Mouse (Mus musculus): ENCODE measurements around the gene Gnas. TPM values are rescaled to one million over a fixed set of nuclear protein-coding genes. Genes with fewer than 3 reads are reported as not detected.
A peak's percentile ranks its signal among the peaks of the same experiment; 100 is the strongest.
"Not testable (repeated sequence)": the region's sequence is repeated elsewhere in the genome, so short reads cannot be mapped to it uniquely, and the experiment has no call there.

Gnas gene
- polyA plus RNA-seq, 1 experiment from 2014 or later, result 2,042 TPM

- H3K4me1 ChIP-seq, result peaks cover 9% of the 10 kb centered on the region
- H3K4me2 ChIP-seq (replicated peaks), result no peak overlapping the region
- H3K9ac ChIP-seq, result no peak overlapping the region
- H3K9me3 ChIP-seq, result no peaks in the 10 kb centered on the region
- no peaks in the 10 kb centered on the region for H3K36me3 ChIP-seq
- 13% methylated on average over 7 of the region's 7 CpGs for WGBS
- H3K27ac ChIP-seq, result peak overlapping the region; percentile 12; the same call in 1 of the 2 replicates
- peak; percentile 48; the same call in 1 of the 2 replicates for ATAC-seq (ENCODE audit: insufficient number of reproducible peaks, insufficient read depth, low FRiP score, low TSS enrichment)
- no peaks in the 10 kb centered on the region for H3K27me3 ChIP-seq
- no peak overlapping the region for H3K4me3 ChIP-seq
These were observed 26.9 kb downstream of the Gnas start for GRCm38 (mm10) chr2:174310913-174311514.

DNA sequence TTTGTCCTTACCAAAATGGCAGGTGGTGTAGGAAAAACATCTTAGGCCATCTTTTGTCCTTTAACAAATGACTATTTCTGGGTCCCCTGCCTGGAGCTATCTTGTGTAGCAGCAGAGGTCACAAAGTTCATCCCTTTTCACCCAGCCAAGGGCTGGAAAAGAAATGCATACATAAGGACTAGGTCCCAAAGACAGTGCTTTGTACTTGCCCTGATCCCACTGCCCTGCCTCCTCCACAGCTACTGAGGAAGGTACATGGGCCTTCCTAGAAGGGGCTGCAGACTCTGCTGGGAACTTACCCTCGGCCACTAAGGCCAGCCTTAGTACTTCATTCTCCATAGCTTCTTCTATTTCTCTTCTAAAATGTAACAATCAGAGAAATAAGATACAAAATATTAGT is 27.5 kb downstream of the Gnas start:
- WGBS, result 53% methylated on average over 1 of the region's 1 CpGs
- H3K9ac ChIP-seq, result no peak overlapping the region
- H3K4me2 ChIP-seq (replicated peaks), result no peak overlapping the region

DNA sequence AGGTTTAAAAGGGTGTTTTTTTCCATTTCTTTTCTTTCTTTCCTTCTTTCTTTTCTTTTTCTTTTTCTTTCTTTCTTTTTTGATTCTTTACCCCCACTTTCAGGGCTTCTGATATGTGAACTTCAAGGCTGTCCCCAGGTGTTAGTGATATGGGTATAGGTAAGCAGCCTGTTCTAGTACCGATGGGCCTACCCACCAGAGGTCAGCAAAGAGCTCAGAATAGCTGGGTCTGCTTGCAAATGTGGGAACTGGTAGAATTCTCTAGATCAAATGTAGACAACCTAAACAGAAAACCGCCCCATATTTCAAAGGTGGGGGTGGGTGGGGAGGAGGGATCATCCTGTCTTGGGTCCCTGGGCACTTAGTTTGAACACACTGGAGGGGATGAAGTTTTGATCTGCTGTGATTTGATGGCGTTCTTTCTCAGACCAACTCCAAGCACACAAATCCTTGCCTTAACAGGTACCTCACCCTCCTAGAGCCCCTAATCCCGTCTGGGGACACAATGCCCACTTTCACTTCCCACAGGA is 28.1 kb downstream of the Gnas start:
- H3K27ac ChIP-seq, result no peak overlapping the region
- no peak overlapping the region for H3K4me2 ChIP-seq (replicated peaks)
- no peaks in the 10 kb centered on the region for H3K9me3 ChIP-seq
- no peak for ATAC-seq (ENCODE audit: insufficient number of reproducible peaks, insufficient read depth, low FRiP score, low TSS enrichment)
- no peaks in the 10 kb centered on the region for H3K36me3 ChIP-seq
- H3K27me3 ChIP-seq, result no peaks in the 10 kb centered on the region
- peaks cover 9% of the 10 kb centered on the region for H3K4me1 ChIP-seq
- WGBS, result 33% methylated on average over 4 of the region's 4 CpGs
- no peak overlapping the region for H3K9ac ChIP-seq
- H3K4me3 ChIP-seq, result no peak overlapping the region

More for the DNA sequence above, 27.5 kb downstream of the Gnas start:
- Histone ChIP-seq H3K9me3 (no peaks in the 10 kb centered on the region), H3K27me3 (no peaks in the 10 kb centered on the region), H3K4me3 (no peak overlapping the region), H3K36me3 (no peaks in the 10 kb centered on the region), H3K4me1 (peaks cover 9% of the 10 kb centered on the region), H3K27ac (peak overlapping the region; percentile 12; the same call in 1 of the 2 replicates)
- ATAC-seq (ENCODE audit: insufficient number of reproducible peaks, insufficient read depth, low FRiP score, low TSS enrichment), result no peak; the same call in 1 of the 2 replicates

DNA sequence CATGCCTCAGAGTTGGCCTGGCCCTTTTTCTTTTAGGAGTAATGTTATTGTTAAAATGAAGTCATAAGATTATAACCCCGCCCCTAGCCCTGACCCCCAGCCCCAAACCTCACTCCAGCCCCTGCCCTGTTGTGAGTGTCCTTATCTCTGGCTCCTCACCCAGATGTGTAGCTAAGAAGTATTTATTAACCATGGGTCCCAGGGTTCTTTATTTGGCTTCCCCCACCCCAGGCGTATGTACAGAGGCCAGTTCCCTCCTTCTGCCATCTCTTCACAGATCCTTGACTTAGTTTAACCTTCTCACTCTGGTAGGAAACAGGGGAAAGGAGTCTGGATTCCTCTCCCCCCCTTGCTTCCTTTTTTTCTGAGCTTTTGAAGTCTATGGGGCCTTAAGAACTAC is 28.5 kb downstream of the Gnas start:
- no peak for ATAC-seq (ENCODE audit: insufficient number of reproducible peaks, insufficient read depth, low FRiP score, low TSS enrichment)
- Histone ChIP-seq H3K27ac (no peak overlapping the region), H3K4me1 (peaks cover 9% of the 10 kb centered on the region), H3K4me3 (no peak overlapping the region), H3K27me3 (no peaks in the 10 kb centered on the region), H3K9me3 (no peaks in the 10 kb centered on the region), H3K9ac (no peak overlapping the region), H3K36me3 (no peaks in the 10 kb centered on the region), H3K4me2 (replicated peaks) (no peak overlapping the region)
- WGBS, result 85% methylated on average over 2 of the region's 2 CpGs

DNA sequence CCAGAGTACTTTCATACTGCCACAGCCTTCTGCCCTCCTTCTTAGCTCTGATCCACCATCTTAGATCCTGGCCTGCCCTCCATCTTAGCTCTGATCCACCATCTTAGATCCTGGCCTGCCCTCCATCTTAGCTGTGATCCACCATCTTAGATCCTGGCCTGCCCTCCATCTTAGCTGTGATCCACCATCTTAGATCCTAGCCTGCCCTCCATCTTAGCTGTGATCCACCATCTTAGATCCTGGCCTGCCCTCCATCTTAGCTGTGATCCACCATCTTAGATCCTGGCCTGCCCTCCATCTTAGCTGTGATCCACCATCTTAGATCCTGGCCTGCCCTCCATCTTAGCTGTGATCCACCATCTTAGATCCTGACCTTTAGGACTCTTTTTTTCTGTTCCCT is 31.3 kb downstream of the Gnas start:
- H3K4me2 ChIP-seq (replicated peaks); H3K36me3 ChIP-seq; H3K27ac ChIP-seq; H3K9me3 ChIP-seq; H3K4me1 ChIP-seq; H3K4me3 ChIP-seq; ATAC-seq (ENCODE audit: insufficient number of reproducible peaks, insufficient read depth, low FRiP score, low TSS enrichment); H3K27me3 ChIP-seq; H3K9ac ChIP-seq: not testable (repeated sequence)

DNA sequence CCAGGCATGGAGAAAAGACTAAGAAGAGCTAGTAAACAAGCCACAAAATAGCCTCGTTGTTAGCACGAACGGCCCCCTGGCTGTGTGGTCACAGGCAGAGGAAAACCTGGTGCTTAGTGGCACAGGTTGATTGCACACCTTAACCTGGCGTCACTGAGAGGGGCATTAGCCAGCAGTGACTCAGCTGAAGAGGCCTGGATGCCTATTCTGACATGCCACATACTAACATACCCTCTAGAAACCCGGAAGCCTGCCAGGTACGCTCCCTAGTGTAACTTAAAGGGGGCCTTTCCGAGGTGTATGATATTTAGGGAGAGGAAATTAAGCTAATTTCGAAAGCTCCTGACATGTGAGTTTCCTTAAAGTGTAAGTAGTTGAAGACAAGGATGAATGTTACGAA is 32.5 kb downstream of the Gnas start:
- WGBS, result 87% methylated on average over 9 of the region's 9 CpGs
- ATAC-seq (ENCODE audit: insufficient number of reproducible peaks, insufficient read depth, low FRiP score, low TSS enrichment), result no peak
- H3K9me3 ChIP-seq, result no peaks in the 10 kb centered on the region
- H3K27me3 ChIP-seq, result no peaks in the 10 kb centered on the region
- H3K4me1 ChIP-seq, result peaks cover 3% of the 10 kb centered on the region
- H3K36me3 ChIP-seq, result no peaks in the 10 kb centered on the region
- H3K9ac ChIP-seq, result no peak overlapping the region
- no peak overlapping the region for H3K4me2 ChIP-seq (replicated peaks)
- no peak overlapping the region for H3K4me3 ChIP-seq
- no peak overlapping the region for H3K27ac ChIP-seq

GRCm38 (mm10) chr2:174325989-174326388 is 41.9 kb downstream of the Gnas start:
- ATAC-seq (ENCODE audit: insufficient number of reproducible peaks, insufficient read depth, low FRiP score, low TSS enrichment), result no peak
- Histone ChIP-seq H3K36me3 (0 out of 2 replicates have a peak, but pooled peaks cover 5% of the 10 kb centered on the region), H3K4me3 (no peak overlapping the region), H3K4me1 (0 out of 2 replicates have a peak, but pooled peaks cover 4% of the 10 kb centered on the region), H3K4me2 (replicated peaks) (no peak overlapping the region), H3K27me3 (no peaks in the 10 kb centered on the region), H3K9me3 (peaks cover 8% of the 10 kb centered on the region; the same call in 1 of the 2 replicates), H3K27ac (no peak overlapping the region), H3K9ac (no peak overlapping the region)
- WGBS, result 58% methylated on average over 4 of the region's 4 CpGs

- Histone ChIP-seq H3K4me3 (peak overlapping the region; percentile 99), H3K36me3 (0 out of 2 replicates have a peak, but pooled peaks cover 5% of the 10 kb centered on the region), H3K27ac (no peak overlapping the region), H3K4me1 (0 out of 2 replicates have a peak, but pooled peaks cover 4% of the 10 kb centered on the region), H3K9me3 (peaks cover 8% of the 10 kb centered on the region; the same call in 1 of the 2 replicates), H3K9ac (no peak overlapping the region), H3K4me2 (replicated peaks) (peak overlapping the region; percentile 64), H3K27me3 (no peaks in the 10 kb centered on the region)
- WGBS, result 54% methylated on average over 8 of the region's 8 CpGs
- ATAC-seq (ENCODE audit: insufficient number of reproducible peaks, insufficient read depth, low FRiP score, low TSS enrichment), result no peak
These were observed 42.4 kb downstream of the Gnas start for GRCm38 (mm10) chr2:174326481-174326880.

DNA sequence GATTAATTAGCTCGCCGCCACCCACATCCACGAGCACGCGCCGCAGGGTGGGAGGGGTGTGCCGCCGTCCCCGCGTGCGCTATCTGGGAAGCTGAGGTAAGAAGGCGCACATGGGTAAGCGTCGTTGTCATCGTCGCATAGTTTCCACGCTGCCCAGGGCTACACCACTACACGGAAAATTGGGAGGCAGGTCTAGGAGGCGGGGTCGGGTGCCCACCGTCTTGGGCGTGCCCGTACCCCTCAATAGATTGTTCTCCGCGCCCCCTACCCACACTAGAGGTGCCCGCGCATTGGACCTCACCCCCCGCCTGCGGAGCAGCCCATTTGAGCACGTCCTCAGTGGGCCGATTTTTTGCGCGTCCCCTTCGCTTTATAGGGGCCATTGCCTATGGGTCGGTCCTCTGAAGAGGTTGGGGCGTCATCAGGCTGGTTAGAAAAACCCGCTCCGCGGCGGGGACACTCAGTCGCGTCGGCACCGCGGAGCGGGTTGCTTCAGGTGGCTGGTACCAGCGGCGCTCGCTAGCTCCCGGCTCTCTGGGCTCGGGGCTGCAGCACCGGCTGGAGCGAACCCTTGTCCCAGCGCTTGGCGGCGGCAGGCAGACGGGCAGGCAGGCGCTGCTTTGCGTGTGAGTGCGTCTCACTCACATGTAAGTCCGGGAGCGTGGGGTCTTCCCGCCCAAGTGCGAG is 43.3 kb downstream of the Gnas start:
- peak overlapping the region; percentile 64 for H3K4me2 ChIP-seq (replicated peaks)
- H3K36me3 ChIP-seq, result 0 out of 2 replicates have a peak, but pooled peaks cover 5% of the 10 kb centered on the region
- H3K27ac ChIP-seq, result 0 out of 2 replicates have a peak overlapping the region, but pooled peaks have one; percentile 24
- no peaks in the 10 kb centered on the region for H3K27me3 ChIP-seq
- H3K4me1 ChIP-seq, result peaks cover 7% of the 10 kb centered on the region
- peaks cover 8% of the 10 kb centered on the region; the same call in 1 of the 2 replicates for H3K9me3 ChIP-seq
- 52% methylated on average over 64 of the region's 64 CpGs for WGBS
- H3K9ac ChIP-seq, result peak overlapping the region; percentile 99
- ATAC-seq (ENCODE audit: insufficient number of reproducible peaks, insufficient read depth, low FRiP score, low TSS enrichment), result peak; percentile 30; the same call in 1 of the 2 replicates
- H3K4me3 ChIP-seq, result peak overlapping the region; percentile 99

GRCm38 (mm10) chr2:174328358-174328905 is 44.3 kb downstream of the Gnas start:
- H3K9me3 ChIP-seq, result peaks cover 8% of the 10 kb centered on the region; the same call in 1 of the 2 replicates
- peak overlapping the region; percentile 99 for H3K4me3 ChIP-seq
- no peaks in the 10 kb centered on the region for H3K27me3 ChIP-seq
- WGBS, result 47% methylated on average over 46 of the region's 46 CpGs
- H3K27ac ChIP-seq, result peak overlapping the region; percentile 100
- H3K36me3 ChIP-seq, result 0 out of 2 replicates have a peak, but pooled peaks cover 5% of the 10 kb centered on the region
- H3K9ac ChIP-seq, result peak overlapping the region; percentile 99
- peaks cover 13% of the 10 kb centered on the region for H3K4me1 ChIP-seq
- H3K4me2 ChIP-seq (replicated peaks), result peak overlapping the region; percentile 64
- ATAC-seq (ENCODE audit: insufficient number of reproducible peaks, insufficient read depth, low FRiP score, low TSS enrichment), result no peak

DNA sequence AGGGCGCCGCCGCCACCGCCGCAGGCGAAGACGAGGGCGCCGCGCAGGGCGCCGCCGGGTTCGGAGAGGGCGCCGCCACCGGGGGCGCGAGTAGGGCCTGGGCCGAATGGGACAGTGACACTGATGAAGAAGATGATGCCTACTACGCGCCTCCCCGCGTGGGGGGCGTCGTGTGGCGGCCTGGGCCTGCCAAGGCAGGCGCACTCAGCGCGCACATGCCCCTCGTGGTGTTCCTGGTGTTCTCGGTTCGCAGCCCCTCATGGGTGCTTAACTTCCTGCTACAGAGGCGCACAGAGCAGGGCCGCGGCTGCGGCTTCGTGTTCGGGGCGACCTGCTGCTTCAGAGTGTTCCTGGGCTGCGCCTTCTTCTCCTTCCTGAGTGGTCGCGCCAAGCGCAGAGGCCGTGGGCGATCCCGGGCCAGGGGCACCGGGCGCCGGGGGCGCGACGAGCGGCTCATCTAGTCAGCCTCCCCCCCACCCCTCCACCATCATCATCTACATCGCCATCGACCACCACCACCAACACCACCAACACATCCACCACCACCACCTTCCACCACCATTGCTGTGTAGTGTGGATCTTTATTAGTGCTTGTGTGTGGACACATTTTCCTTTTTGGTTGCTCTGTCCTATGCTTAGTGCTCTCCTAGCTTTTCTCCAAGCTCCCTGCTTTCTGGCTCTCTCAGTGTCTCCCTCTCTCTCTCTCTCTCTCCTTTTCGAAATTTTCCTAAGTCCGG is 45.0 kb downstream of the Gnas start:
- peaks cover 18% of the 10 kb centered on the region for H3K4me1 ChIP-seq
- 42% methylated on average over 57 of the region's 58 CpGs for WGBS
- ATAC-seq (ENCODE audit: insufficient number of reproducible peaks, insufficient read depth, low FRiP score, low TSS enrichment), result peak; percentile 35
- peak overlapping the region; percentile 64 for H3K4me2 ChIP-seq (replicated peaks)
- H3K27me3 ChIP-seq, result no peaks in the 10 kb centered on the region
- H3K36me3 ChIP-seq, result 0 out of 2 replicates have a peak, but pooled peaks cover 6% of the 10 kb centered on the region
- peak overlapping the region; percentile 100 for H3K27ac ChIP-seq
- peaks cover 8% of the 10 kb centered on the region; the same call in 1 of the 2 replicates for H3K9me3 ChIP-seq
- H3K9ac ChIP-seq, result peak overlapping the region; percentile 99
- H3K4me3 ChIP-seq, result peak overlapping the region; percentile 99
